Mouse (Mus musculus): ENCODE data around the gene Ltbp2.

The Ltbp2 gene

DNA sequence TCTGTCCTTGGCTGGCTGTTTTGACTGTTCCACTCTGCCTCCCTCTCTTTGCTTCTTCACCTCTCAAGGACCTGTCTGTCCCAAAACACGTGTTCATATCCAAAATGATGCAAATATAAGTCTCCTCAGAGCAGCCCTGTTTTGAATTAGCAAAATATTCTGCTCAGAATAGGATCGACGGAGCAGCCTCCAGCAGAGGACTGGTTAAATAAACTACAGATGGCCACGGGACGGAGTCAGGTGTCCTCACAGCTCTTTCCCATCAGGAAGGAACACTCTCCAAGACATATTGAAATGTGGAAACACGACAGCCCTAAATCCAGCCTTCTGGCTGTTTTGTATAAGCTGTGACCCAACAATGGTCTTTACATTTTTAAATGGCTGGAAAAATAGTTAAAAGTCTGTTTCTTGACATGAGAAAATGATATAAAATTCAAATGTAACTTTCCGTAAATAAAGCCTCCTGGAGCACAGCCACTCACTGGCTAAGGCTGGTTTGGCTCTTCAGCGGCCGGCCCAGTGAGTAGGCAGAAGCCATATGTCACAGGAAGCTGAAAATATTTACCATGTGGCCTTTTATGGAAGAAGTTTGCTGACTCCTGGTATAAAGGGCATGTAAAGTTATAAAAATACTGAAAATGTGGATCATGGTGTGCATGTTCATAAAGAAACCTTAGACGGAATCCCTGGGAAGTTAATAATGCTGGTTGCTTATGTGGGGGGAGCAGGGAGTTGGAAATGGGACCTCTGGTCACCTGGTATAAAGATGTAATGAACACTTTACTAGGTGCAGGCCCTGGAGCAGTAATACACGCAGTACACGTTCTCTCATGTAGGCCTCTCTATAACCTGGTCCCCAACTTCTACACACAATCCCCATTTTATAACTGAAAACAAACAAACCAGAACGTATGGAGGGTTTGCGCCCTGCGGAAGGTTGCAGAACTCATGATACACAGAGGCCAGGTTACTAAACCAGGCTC lies 34.9 kb downstream of the Ltbp2 start:
- DNase-seq (ENCODE audit: extremely low read depth, low read depth), result no peak

DNA sequence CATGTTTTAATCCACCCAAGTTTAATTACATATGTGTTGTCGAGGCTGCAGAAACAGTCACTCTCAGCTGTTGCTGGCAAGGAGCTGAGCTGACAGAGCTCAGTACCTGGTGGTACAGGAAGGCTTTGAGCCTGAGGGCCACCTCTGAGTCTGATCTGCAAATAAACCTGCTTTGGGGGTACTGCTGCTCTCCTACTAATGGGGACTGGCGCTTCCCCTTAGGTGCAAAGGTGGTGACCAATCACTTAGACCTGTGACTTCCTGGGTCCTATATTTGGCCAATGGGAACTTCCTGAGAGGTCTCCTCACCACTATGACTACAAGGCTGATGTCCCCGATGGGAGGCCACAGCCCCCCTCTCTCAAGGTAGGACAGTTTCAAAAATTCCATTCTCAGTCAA lies 35.6 kb downstream of the Ltbp2 start:
- DNase-seq (ENCODE audit: extremely low read depth, low read depth), result no peak

DNA sequence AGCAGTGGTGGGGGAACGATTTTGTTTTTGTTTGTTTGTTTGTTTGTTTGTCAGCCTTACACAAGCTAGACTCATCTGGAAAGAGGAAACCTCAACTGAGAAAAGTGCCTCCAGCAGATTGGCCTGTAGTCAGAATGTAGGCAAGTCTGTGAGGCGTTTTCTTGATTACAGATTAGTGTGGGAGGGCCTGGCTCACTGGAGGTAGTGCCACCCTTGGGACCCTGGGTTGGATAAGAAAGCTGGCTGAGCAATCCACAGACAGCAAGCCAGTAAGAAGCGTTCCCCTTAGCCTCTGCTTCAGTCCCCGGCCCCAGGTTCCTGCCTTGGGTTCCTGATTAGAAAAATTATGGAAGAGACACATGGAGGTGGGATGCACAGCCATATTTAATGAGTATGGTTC lies 36.4 kb downstream of the Ltbp2 start:
- no peak for DNase-seq (ENCODE audit: extremely low read depth, low read depth)

DNA sequence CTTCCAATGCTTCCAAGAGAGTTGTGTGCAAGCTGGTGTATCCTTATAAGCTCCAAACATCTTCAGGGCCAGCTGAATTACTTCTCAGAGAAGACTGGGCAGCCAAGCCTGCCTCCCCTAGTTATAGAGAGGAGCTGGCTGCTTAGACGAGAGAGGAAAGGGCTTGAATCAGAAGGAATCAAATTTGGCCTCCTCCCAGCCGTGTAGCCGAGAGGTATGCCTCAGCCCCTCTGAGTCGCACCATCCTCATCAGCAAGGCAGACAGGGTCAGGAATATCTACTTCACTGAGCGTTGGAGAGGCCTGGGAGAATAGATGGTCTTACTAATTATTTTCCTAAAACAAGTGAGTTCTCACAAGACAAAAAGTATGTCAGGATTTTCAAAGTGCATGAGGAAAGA lies 40.7 kb downstream of the Ltbp2 start:
- DNase-seq (ENCODE audit: extremely low read depth, low read depth), result no peak

DNA sequence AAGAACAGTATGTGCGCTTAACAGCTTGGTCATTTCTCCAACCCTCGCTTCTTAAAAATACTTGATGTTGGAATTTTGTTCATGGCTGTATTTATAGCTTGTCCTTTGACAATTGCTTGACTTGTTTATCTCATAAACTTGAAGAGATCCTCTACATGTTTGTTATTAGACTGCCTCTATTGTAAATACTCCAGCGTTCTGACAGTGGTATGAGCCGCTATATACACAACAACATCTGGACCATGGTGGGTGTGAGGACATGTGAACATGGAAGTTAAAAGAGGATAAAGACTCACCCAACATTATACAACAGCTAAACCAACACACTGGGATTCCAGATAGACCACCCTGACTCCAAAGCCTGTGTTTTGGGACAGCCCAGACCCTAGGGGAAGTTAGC lies 41.6 kb downstream of the Ltbp2 start:
- no peak for DNase-seq (ENCODE audit: extremely low read depth, low read depth)

DNA sequence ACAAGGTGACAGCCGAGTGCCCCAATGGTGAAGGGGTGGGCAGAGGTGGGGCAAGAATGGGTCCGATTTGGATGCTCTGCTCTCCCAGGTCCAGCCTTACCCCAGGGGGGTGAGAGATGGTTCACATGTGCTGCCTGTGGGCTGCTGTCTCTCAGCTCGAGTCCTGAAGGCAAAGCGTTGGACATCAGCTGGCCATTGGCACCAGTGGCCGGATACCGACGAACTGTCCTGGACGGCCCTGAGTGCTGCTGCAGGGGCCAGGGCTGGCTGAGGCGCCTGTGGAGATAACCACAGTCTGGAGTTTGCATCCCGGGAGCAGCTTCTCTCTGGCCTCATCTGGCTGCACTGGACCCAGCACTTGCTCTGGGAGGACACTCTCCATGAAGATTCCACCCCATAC lies 44.7 kb downstream of the Ltbp2 start:
- no peak for DNase-seq (ENCODE audit: extremely low read depth, low read depth)

DNA sequence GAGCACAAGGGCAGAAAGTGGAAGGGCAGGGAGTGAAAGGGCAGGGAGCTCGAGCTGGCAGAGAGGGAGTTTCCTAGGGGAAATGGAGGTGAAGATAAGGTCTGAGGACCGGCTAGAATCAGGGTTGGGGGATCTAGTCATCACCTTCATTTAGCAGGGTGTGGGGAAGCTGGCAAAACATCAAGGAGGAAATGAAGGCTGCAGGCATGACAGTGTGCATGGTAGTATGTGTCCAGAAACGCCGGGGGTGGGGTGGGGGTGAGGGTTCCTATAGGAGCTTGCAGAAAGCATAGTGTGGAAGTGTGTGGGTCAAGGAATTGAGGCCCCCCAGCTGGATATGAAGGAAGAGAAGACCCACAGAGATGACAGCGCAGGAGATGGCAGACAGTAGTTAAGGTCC lies 45.2 kb downstream of the Ltbp2 start:
- DNase-seq (ENCODE audit: extremely low read depth, low read depth), result no peak

DNA sequence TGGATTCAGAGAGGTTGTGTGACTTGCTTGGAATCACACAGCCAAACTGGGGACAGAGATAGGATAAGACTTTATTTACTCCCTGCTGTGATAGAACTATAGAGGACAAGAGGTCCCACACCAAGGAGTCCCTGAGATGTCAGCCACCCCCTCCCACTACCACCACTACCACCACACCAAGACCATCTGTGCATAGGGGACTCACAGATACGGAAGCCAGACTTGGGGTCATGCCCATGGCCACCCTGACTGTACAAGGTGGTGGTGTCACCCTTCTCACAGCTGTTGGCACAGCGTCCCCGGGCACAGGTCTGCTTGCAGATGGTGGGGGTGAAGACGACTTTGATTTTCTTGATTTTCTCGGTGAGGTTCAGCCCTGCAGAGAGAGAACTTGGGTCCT lies 45.9 kb downstream of the Ltbp2 start:
- DNase-seq (ENCODE audit: extremely low read depth, low read depth), result no peak

DNA sequence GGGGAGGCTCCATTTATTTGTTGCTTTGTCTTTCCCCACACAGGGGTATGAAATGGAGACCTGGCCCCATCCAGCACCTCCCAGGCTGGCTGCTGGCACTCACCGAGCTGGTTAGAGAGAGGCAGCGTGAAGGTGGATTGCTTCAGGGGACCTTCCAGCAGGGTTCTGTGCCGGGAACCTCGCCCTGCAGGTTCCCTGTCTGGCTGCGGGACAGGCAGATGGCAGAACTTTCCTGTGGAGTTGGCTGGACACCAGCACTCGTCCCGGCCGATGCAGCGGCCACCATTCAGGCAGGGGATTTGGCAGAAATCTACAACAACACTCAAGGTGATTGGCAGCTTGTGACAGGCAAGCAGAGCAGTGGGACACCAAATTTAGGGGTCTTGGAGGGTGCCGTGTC lies 46.4 kb downstream of the Ltbp2 start:
- DNase-seq (ENCODE audit: extremely low read depth, low read depth), result no peak

DNA sequence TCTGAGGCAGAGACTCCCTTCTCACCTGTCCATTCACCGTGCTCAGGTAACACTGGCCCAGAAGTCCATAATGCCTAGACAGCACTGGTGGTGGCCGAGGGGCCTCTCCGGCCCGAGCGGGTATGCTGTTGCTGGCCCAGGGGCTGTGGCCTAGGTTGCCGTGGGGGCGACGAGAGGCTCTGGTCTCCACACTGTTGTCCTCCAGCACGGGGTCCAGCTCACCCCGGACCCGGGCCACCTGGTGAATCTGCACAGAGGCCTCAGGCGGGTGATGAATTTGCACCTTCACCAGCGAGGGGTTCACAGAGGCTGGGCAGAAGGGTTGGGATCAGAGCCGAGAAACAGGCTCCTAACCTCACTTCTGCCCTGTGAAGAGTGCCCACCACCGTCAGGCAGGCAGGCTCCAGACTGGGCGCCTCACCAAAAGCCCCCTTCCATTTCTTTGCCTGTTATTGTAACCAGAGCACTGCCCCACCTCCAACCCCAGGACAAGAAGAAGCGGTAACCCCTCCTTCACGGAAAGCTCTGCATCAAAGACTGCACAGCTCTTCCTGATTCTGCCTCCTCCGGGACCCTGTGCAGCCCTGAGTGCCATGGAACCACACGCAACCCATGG lies 47.1 kb downstream of the Ltbp2 start:
- no peak for DNase-seq (ENCODE audit: extremely low read depth, low read depth)

DNA sequence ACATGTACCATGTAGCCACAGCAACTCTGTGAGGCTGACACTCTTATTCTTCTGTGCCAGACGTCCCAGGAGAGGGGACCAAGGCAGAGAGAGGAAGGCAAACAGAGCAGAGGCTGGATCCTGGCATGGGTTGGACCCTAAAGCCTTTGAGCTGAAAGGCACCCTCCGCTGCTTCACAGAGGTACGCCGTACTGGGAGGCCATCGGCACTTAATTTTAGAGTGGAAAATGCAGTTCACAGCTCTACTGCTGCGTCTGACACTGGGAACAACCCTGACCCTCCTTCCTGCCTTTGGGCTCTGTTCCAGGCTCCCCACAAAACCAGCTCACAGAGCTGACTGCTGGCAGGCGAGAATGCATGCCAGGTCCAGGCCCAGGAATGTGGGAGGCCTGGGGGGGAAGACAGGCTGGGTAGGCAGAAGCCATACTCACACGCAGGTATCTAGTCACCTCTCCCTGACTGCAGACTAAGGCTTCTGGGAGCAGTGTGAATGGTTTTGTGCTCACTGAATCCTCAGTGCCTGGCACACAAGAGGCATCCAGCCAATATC lies 48.9 kb downstream of the Ltbp2 start:
- DNase-seq (ENCODE audit: extremely low read depth, low read depth), result no peak

DNA sequence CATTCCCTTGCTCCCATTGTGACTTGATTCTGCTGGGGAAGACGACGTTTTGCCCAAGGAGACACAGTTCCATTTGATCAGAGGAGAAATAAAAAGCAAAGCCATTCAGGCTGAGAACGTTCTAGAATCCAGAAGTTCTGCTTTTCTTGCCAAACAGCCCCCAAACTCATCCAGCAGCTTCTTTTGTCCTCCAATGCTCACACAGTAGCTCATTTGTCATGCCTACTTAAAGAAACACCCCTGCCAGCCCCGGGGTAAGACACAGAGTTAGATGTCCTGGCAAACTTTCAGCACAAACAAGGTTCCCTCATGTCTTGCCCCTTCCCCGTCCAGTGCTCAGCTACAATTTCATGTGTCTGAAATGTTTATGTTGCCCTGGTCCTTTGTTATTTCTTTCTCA lies 52.1 kb downstream of the Ltbp2 start:
- DNase-seq (ENCODE audit: extremely low read depth, low read depth), result no peak

DNA sequence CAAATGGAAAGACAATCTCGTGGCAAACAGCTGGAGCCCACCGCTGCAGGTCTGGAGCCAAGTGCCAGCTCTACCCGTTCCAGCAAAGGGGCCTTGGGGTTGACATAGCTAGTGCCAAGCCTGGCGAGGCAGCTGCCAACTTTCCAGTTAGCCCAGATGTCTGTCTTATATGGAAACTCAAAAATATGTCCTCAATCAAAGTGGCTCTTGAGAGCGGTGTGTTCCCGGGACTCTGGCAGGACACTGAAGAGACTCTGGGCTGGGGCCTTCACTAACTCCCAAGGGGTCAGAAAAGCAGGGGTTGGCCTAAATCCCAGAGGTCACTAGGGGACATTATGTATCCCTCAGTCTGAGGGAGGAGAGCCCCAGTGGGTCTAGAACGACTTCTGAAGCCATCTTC lies 52.7 kb downstream of the Ltbp2 start:
- no peak for DNase-seq (ENCODE audit: extremely low read depth, low read depth)

DNA sequence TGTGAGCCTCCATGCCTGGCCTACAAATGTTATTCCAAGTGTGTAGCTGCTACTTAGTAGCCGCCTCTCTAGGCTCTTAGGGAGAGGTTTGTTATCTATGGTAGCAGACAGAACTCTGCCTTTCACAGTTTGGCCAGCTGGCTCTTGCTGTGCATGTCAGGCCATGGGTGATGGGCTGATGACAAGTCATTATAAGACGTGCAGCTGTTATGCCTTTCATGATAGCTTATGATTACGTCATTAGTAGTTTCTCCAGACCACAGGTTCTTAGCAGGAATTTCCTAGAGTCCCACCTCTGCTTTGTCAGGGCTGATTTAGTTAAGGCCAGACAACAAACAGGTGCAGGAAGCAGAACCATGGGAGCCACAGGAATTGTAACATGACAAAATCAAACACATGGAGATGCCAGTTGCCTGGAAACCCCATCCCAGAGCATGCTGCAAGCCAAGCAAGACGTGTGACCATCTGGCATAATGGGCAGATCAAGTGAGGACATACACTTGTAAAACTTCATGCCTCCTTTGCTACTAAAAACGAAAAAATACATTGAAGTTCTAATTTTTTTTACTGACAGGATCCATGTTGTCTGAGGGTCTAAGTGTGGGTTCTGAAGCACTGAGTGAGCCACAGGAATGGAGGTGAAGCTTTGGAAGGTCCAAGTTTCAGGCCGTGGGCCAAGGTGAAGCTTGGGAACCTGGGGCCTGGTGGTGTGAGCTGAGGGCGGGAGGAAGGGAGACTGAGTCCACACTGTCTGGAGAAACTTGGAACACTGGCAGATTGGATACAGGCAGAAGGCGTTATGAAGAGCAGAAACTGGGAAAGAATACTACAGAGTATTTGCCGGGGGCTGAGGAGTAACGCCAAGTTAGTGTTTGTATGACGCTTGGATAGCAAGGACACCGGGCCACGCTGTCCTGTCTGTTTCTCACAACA lies 56.8 kb downstream of the Ltbp2 start:
- DNase-seq (ENCODE audit: extremely low read depth, low read depth), result peak; percentile 87

DNA sequence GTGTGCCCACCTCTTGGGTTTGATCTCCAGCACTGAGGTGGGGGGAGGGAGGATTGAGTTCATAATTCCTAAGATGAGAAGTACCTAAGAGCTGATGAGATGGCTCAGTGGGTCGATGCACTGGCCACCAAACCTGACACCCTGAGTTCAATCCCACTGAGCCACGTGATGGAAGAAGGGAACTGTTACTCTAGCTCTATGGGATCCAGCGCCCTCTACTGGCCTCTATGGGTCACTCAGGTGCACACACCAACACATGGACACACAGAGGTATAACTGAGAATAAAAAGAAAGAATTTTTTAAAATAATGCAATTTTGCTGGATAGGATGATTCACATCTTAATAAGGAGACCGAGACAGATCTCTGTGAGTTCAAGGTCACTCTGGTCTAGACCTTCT lies 57.8 kb downstream of the Ltbp2 start:
- peak; percentile 7 for DNase-seq (ENCODE audit: extremely low read depth, low read depth)

DNA sequence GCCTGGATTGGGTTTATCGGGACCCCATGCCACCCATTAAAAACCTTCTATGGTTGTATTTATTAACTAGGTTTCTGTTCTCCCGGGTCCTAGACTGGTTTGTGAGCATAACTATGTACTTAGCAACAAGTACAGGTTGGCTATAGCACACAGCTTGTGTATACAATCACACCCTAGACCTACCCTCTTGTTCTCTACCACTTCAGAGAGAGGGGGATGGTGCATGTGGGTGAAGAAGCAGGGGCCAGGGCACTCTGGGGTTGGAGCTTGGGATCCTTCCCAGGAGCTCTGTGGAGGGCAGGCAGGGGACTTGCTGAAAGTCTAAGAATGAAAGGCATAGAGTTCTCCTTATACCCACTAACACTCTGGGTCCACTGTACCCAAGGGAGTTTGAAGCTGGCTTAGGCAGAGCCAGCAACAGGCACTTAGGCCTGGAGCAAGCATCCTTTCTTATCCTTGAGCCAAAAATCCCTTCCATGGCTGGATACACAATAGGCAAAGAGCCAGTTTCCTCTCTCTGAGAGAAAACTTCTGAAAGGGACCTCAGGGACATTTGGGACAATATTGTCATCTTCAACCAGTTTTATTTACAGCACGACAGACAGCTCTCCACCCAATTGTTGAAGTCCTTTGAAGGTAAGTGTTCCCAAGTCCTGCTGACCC lies 61.5 kb downstream of the Ltbp2 start:
- DNase-seq (ENCODE audit: extremely low read depth, low read depth), result no peak

DNA sequence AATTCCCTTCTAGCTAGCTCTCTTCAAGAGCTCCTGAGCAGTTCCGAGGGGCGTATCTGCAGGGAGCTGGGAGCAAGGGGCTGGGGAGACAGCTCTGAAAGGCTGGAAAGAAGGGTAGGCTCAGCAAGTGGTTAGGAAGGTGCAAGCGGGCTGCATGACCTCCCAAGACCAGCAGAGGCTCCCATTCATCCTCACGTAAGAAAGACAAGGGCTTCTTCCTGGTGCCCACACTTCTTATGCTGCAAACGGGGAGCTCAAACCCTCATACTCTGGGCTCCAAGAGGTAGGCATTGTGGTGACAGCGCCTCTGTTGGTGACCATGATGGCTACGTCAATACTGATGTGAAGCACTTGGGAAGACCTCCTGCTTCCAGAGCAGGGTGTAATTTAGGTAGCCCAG lies 62.6 kb downstream of the Ltbp2 start:
- DNase-seq (ENCODE audit: extremely low read depth, low read depth), result no peak

DNA sequence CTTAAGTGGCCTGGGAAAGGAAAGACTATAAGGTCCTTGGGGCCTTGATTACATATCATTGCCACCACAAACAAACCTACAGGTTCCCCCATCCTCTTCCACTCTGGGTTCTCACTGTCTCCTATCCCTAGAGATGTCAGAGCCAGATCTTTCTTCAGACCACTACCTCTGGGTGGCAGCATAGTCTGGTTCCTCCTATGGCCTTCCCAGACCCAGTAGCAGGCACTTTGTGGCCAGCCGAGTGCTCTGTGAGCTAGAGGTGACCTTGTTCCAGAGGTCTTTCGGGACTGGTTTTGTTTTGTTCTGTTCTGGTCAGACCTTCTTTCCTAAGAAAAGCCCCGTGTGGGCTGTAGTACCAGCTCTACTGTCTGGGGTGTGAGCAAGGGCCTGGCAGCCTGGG lies 64.3 kb downstream of the Ltbp2 start:
- DNase-seq (ENCODE audit: extremely low read depth, low read depth), result no peak

DNA sequence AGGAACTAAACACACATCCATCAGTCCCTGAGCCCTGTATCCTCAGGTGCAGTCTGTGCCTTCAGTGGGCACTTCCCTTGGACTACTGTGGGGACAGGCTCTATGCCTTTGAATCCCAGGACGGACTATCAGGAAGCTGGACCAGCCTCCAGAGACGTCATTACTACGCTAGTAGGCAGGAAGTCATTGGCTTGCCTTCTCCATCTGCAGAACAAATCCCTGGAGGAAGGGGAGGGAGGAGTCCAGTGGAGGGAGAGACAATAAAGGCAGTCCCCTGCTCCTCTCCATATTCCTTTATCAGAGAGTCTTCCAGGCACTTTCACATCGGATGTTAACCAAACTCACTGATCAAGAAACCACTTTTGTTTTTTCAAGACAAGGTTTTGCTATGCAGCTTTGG lies 64.8 kb downstream of the Ltbp2 start:
- no peak for DNase-seq (ENCODE audit: extremely low read depth, low read depth)

DNA sequence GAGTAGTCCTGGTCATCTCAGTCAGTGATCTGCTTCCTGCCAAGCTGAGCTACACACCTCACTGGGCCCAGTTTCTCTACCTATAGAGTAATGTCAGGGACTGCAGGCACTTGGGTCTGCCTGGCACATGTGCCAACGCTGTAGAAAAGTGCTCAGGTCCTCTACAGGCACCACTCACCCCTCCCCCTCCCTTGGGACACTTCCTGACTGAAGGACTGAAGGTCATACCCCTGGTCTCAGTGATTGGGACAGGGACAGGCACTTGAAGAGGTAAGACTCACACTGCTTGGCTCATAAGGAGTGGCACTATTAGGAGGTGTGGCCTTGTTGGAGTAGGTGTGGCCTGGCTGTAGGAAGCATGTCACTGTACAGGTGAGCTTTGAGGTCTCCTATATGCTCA lies 65.5 kb downstream of the Ltbp2 start:
- DNase-seq (ENCODE audit: extremely low read depth, low read depth), result no peak

DNA sequence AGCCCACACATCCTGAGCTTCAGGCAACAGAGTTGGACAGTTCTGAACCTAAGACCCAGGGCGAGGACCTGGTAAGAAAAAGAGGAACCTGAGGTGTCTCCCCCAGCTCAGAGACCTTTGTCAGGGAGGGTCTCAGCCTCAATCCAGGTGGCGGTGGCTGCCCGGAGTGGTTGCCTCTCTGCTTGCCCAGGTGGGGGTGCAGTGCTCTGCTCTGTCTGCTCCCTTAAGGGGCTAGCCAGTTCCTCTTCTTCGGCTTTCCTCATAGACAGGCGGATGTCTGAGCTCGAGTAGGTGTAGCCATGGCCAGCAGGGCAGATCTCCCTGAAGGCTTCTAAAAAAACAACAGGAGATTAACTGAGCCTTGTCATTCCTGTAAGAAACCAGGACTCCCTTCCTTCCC lies 67.3 kb downstream of the Ltbp2 start:
- DNase-seq (ENCODE audit: extremely low read depth, low read depth), result no peak
